Mouse (Mus musculus) bone marrow macrophage, adult 2 months (primary cell): ENCODE data around the gene Acvr1.

Experiments
- CTCF ChIP-seq: IDR thresholded peaks from 2 replicates; pipeline ENCODE4 v1.5.1; 2012; ENCODE audit warnings: low read depth, mild to moderate bottlenecking, low read length, moderate library complexity
- POLR2A ChIP-seq: IDR thresholded peaks from 2 replicates; pipeline ENCODE4 v1.6.1; 2012; ENCODE audit warnings: mild to moderate bottlenecking, low read depth, low read length, borderline replicate concordance

GRCm38 (mm10) chr2:58533521-58534001 is 33.4 kb downstream of the Acvr1 start:
- no peak for TF ChIP-seq CTCF
- TF ChIP-seq POLR2A: no peak
